Comparison of ENCODE assay signal across 1 mouse cellular context in the genomic region with DNA sequence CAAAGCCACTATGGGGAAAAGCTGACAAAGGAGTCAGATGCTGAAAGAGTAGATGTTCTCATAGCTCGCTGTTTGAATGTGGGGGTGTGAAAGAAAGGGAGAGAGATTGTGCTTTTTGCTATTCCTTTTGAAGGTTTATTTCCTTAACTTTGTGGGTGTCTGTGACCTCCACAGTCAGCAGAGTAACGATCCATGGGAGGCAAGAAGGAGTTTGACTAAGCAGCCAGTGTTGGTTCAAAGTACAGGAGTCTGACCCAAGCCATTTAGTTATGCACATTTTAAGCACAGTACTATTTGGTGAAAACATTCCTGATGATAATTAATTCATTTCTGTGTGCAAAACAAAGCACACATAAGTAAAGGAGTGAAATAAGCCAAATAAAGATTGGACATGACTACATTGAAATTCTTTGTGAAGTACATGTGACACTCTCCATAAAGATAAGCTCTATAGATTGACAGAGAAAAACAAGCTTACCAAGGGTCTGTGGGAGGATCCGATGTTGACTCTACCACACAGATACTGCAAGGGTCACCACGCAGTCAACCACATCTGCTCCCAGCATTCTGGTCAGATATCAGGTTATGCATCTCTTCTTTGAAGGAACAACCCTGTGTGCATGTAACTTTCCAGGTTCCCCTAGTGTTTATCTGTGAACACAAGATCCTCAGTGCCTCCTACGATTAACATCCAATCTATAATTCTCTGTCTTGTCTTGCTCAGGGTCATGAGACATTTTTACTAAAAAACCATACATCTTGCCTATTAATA.
TF ChIP-seq lines count a peak whose summit lies in the region.

No protein-coding gene starts in this region.

TF ChIP-seq in MEL, 35 proteins besides CTCF, POLR2A, EP300 and RAD21 (continued from another document):
- TF ChIP-seq ETS1 (IDR thresholded peaks at IDR 0.05; ENCODE audit: low read depth, low read length) (peak; percentile 51; the same call in 1 of the 2 replicates), SIN3A (IDR thresholded peaks at IDR 0.05; ENCODE audit: low read length) (peak; percentile 58; the same call in 1 of the 2 replicates), GABPA (IDR thresholded peaks at IDR 0.05; ENCODE audit: low read depth, low read length) (no peak), GATA1 (IDR thresholded peaks at IDR 0.05; ENCODE audit: low read depth, low read length) (peak; percentile 66), TAL1 (IDR thresholded peaks at IDR 0.05; ENCODE audit: low read length) (no peak), UBTF (IDR thresholded peaks at IDR 0.05; ENCODE audit: borderline replicate concordance, insufficient read depth, low read depth, low read length) (no peak), MYC (IDR thresholded peaks at IDR 0.05; ENCODE audit: low read depth, low read length) (0 out of 2 replicates have a peak, but pooled peaks have one; percentile 43), USF1 (IDR thresholded peaks at IDR 0.05; ENCODE audit: low read depth, low read length) (peak; percentile 63; the same call in 1 of the 2 replicates), TCF12 (IDR thresholded peaks at IDR 0.05; ENCODE audit: low read depth, low read length) (peak; percentile 75; the same call in 1 of the 2 replicates)
